Mouse (Mus musculus): ENCODE measurements around the gene Plcb4. TPM values are rescaled to one million over a fixed set of nuclear protein-coding genes. Genes with fewer than 3 reads are reported as not detected.

The Plcb4 gene
- polyA plus RNA-seq, 1 experiment from 2014 or later, result 14.4 TPM

DNA sequence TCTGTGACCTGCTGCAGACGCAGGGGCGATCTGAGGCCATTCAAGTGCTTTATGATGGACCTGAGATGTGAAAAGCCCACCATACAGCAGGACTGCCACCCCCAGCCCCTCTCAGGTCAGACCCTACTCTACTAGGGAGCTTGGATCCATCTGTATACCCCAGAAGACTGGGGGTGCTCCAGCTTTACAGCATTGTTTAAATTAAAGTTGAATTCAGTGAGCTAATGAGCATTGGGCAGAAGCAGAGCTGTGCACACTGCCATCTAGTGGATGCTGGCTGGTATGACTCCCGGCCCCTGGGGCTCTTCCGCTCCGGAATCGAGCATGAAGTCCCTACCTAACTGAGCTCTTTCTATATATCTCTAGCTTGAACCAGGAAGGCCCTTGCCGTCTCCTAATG, 298.9 kb downstream of the Plcb4 start:
- no peaks in the 10 kb centered on the region for H3K4me1 ChIP-seq (replicated peaks; ENCODE audit: control insufficient read depth, insufficient read depth)
- H3K9me3 ChIP-seq (ENCODE audit: control insufficient read depth, low read length), result no peaks in the 10 kb centered on the region
- H3K9ac ChIP-seq (ENCODE audit: low read length), result no peak overlapping the region
- ATAC-seq (ENCODE audit: low FRiP score, low TSS enrichment) (peak; percentile 48), DNase-seq (ENCODE audit: low spot score) (peak; percentile 63)
- 26% methylated on average over 7 of the region's 7 CpGs for WGBS
- H3K4me3 ChIP-seq (ENCODE audit: low read depth, low read length), result no peak overlapping the region
- no peak overlapping the region for H3K4me2 ChIP-seq (replicated peaks; ENCODE audit: low read depth)
- TF ChIP-seq CTCF (IDR thresholded peaks at IDR 0.05; ENCODE audit: low read depth), result peak; percentile 94
- TF ChIP-seq EP300 (optimal IDR thresholded peaks at IDR 0.05), result no peak
- no peaks in the 10 kb centered on the region for H3K27me3 ChIP-seq (ENCODE audit: control insufficient read depth, insufficient read depth, low read length)
- no peak overlapping the region for H3K27ac ChIP-seq (replicated peaks)
- no peaks in the 10 kb centered on the region for H3K36me3 ChIP-seq (ENCODE audit: control insufficient read depth, insufficient read depth, low read length)

- Histone ChIP-seq H3K27me3 (ENCODE audit: control insufficient read depth, insufficient read depth, low read length) (no peaks in the 10 kb centered on the region), H3K27ac (replicated peaks) (no peak overlapping the region), H3K4me1 (replicated peaks; ENCODE audit: control insufficient read depth, insufficient read depth) (no peaks in the 10 kb centered on the region), H3K4me2 (replicated peaks; ENCODE audit: low read depth) (no peak overlapping the region), H3K4me3 (ENCODE audit: low read depth, low read length) (no peak overlapping the region), H3K9me3 (ENCODE audit: control insufficient read depth, low read length) (no peaks in the 10 kb centered on the region), H3K9ac (ENCODE audit: low read length) (no peak overlapping the region), H3K36me3 (ENCODE audit: control insufficient read depth, insufficient read depth, low read length) (no peaks in the 10 kb centered on the region)
- ATAC-seq (ENCODE audit: low FRiP score, low TSS enrichment), result no peak
- WGBS, result 89% methylated on average over 17 of the region's 17 CpGs
- TF ChIP-seq EP300 (optimal IDR thresholded peaks at IDR 0.05), result no peak
- TF ChIP-seq CTCF (IDR thresholded peaks at IDR 0.05; ENCODE audit: low read depth), result no peak
- no peak for DNase-seq (ENCODE audit: low spot score)
These were observed 299.6 kb downstream of the Plcb4 start for GRCm38 (mm10) chr2:135958453-135958852.

- no peak for ATAC-seq (ENCODE audit: low FRiP score, low TSS enrichment)
- H3K27me3 ChIP-seq (ENCODE audit: control insufficient read depth, insufficient read depth, low read length), result no peaks in the 10 kb centered on the region
These were observed 304.3 kb downstream of the Plcb4 start for GRCm38 (mm10) chr2:135963089-135963488.

GRCm38 (mm10) chr2:135966871-135967557, 308.2 kb downstream of the Plcb4 start:
- no peak overlapping the region for H3K9ac ChIP-seq (ENCODE audit: low read length)
- ATAC-seq (ENCODE audit: low FRiP score, low TSS enrichment) (peak; percentile 77), DNase-seq (ENCODE audit: low spot score) (peak; percentile 59)
- H3K4me3 ChIP-seq (ENCODE audit: low read depth, low read length), result no peak overlapping the region
- no peak overlapping the region for H3K4me2 ChIP-seq (replicated peaks; ENCODE audit: low read depth)
- H3K36me3 ChIP-seq (ENCODE audit: control insufficient read depth, insufficient read depth, low read length), result peaks cover 4% of the 10 kb centered on the region; the same call in 1 of the 2 replicates
- 56% methylated on average over 16 of the region's 16 CpGs for WGBS
- H3K27me3 ChIP-seq (ENCODE audit: control insufficient read depth, insufficient read depth, low read length), result no peaks in the 10 kb centered on the region
- TF ChIP-seq CTCF (IDR thresholded peaks at IDR 0.05; ENCODE audit: low read depth) (peak; percentile 95), EP300 (optimal IDR thresholded peaks at IDR 0.05) (no peak)
- no peak overlapping the region for H3K27ac ChIP-seq (replicated peaks)
- no peaks in the 10 kb centered on the region for H3K4me1 ChIP-seq (replicated peaks; ENCODE audit: control insufficient read depth, insufficient read depth)
- no peaks in the 10 kb centered on the region for H3K9me3 ChIP-seq (ENCODE audit: control insufficient read depth, low read length)

More at GRCm38 (mm10) chr2:135963089-135963488, 304.3 kb downstream of the Plcb4 start:
- Histone ChIP-seq H3K27ac (replicated peaks) (no peak overlapping the region), H3K9ac (ENCODE audit: low read length) (no peak overlapping the region), H3K9me3 (ENCODE audit: control insufficient read depth, low read length) (no peaks in the 10 kb centered on the region), H3K36me3 (ENCODE audit: control insufficient read depth, insufficient read depth, low read length) (no peaks in the 10 kb centered on the region), H3K4me3 (ENCODE audit: low read depth, low read length) (no peak overlapping the region), H3K4me1 (replicated peaks; ENCODE audit: control insufficient read depth, insufficient read depth) (no peaks in the 10 kb centered on the region), H3K4me2 (replicated peaks; ENCODE audit: low read depth) (no peak overlapping the region)
- no peak for TF ChIP-seq EP300 (optimal IDR thresholded peaks at IDR 0.05)
- TF ChIP-seq CTCF (IDR thresholded peaks at IDR 0.05; ENCODE audit: low read depth), result no peak
- no peak for DNase-seq (ENCODE audit: low spot score)
- 83% methylated on average over 14 of the region's 14 CpGs for WGBS

DNA sequence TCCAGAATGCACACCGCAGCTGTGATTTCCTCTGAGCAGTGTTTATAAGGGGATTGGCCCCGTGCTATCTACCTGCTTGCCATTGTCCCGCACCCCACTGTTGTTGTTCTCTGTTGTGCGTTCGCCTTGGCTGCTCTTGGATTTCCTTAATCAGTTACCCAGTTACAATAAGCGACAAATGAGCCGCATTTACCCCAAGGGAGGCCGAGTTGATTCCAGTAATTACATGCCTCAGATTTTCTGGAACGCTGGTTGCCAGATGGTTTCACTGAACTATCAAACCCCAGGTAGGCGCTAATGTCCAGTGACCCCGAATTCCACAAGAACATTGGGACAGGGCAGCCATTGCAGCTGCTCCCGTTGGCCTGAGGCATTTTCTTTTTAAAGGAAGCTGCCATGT, 309.3 kb downstream of the Plcb4 start:
- no peaks in the 10 kb centered on the region for H3K9me3 ChIP-seq (ENCODE audit: control insufficient read depth, low read length)
- ATAC-seq (ENCODE audit: low FRiP score, low TSS enrichment) (no peak), DNase-seq (ENCODE audit: low spot score) (no peak)
- peaks cover 6% of the 10 kb centered on the region for H3K36me3 ChIP-seq (ENCODE audit: control insufficient read depth, insufficient read depth, low read length)
- no peak overlapping the region for H3K4me3 ChIP-seq (ENCODE audit: low read depth, low read length)
- H3K9ac ChIP-seq (ENCODE audit: low read length), result no peak overlapping the region
- WGBS, result 91% methylated on average over 12 of the region's 12 CpGs
- TF ChIP-seq EP300 (optimal IDR thresholded peaks at IDR 0.05) (no peak), CTCF (IDR thresholded peaks at IDR 0.05; ENCODE audit: low read depth) (no peak)
- no peaks in the 10 kb centered on the region for H3K4me1 ChIP-seq (replicated peaks; ENCODE audit: control insufficient read depth, insufficient read depth)
- H3K4me2 ChIP-seq (replicated peaks; ENCODE audit: low read depth), result no peak overlapping the region
- no peaks in the 10 kb centered on the region for H3K27me3 ChIP-seq (ENCODE audit: control insufficient read depth, insufficient read depth, low read length)
- H3K27ac ChIP-seq (replicated peaks), result no peak overlapping the region

GRCm38 (mm10) chr2:135970902-135971301, 312.1 kb downstream of the Plcb4 start:
- TF ChIP-seq CTCF (IDR thresholded peaks at IDR 0.05; ENCODE audit: low read depth) (no peak), EP300 (optimal IDR thresholded peaks at IDR 0.05) (no peak)
- Histone ChIP-seq H3K4me1 (replicated peaks; ENCODE audit: control insufficient read depth, insufficient read depth) (no peaks in the 10 kb centered on the region), H3K27me3 (ENCODE audit: control insufficient read depth, insufficient read depth, low read length) (no peaks in the 10 kb centered on the region), H3K27ac (replicated peaks) (no peak overlapping the region), H3K9ac (ENCODE audit: low read length) (no peak overlapping the region), H3K9me3 (ENCODE audit: control insufficient read depth, low read length) (no peaks in the 10 kb centered on the region), H3K4me2 (replicated peaks; ENCODE audit: low read depth) (no peak overlapping the region), H3K36me3 (ENCODE audit: control insufficient read depth, insufficient read depth, low read length) (peaks cover 8% of the 10 kb centered on the region), H3K4me3 (ENCODE audit: low read depth, low read length) (no peak overlapping the region)
- ATAC-seq (ENCODE audit: low FRiP score, low TSS enrichment) (no peak), DNase-seq (ENCODE audit: low spot score) (no peak)
- WGBS, result 93% methylated on average over 4 of the region's 4 CpGs
